Mouse (Mus musculus) spleen, adult 2 months (tissue): ENCODE measurements at regions not wholly inside any gene's neighbourhood (a gene's known extent, or its start where the extent isn't known, plus 50 kb on each side); places are given as distances from the start of the nearest gene placed in this dataset.

Source experiments
- CTCF ChIP-seq: fragments of 200-500 bp; IDR thresholded peaks from 2 replicates; pipeline ENCODE4 v1.5.1; 2011; ENCODE audit warnings: mild to moderate bottlenecking, inconsistent platforms; ENCODE audit not compliant: insufficient read depth, insufficient read length, insufficient replicate concordance; ENCODE audit errors: extremely low read depth
- POLR2A ChIP-seq: fragments of 200-500 bp; IDR thresholded peaks from 2 replicates; pipeline ENCODE4 v1.6.1; 2011; ENCODE audit warnings: low read depth, low read length, inconsistent platforms

- TF ChIP-seq CTCF (no peak), POLR2A (no peak)
Observed at GRCm38 (mm10) chr14:115003223-115003622, 88.8 kb upstream of the Gpc5 start.
